Mouse (Mus musculus): ENCODE data around the gene C2cd4a. TPM values are rescaled to one million over a fixed set of nuclear protein-coding genes. Genes with fewer than 3 reads are reported as not detected.

The C2cd4a gene
- polyA plus RNA-seq, 2 experiments, result 1.5 to 4.4 TPM

GRCm38 (mm10) chr9:67817898-67818667 lies 14.0 kb downstream of the C2cd4a start:
- no peaks in the 10 kb centered on the region for H3K36me3 ChIP-seq (replicated peaks; ENCODE audit: control insufficient read depth, insufficient read depth, low read depth)
- no peak overlapping the region for H3K4me3 ChIP-seq (ENCODE audit: insufficient read depth in 1 of 2, low read depth in 2 of 2, low read length in 2 of 2)
- H3K27me3 ChIP-seq (ENCODE audit: control insufficient read depth, insufficient read depth, low read length), result no peaks in the 10 kb centered on the region
- peaks cover 0 to 2% of the 10 kb centered on the region in 2 experiments; a peak in 2 of 4 replicates for H3K4me1 ChIP-seq (replicated peaks; ENCODE audit: control insufficient read depth in 2 of 2, insufficient read depth in 2 of 2, low read length in 1 of 2)
- ATAC-seq (ENCODE audit: insufficient read depth) (no peak), DNase-seq (ENCODE audit: low read depth in 3 of 3, low spot score in 3 of 3) (no peak)
- 36% methylated on average over 10 of the region's 10 CpGs for WGBS (ENCODE audit: insufficient replicate concordance)
- no peak overlapping the region for H3K27ac ChIP-seq
- TF ChIP-seq EP300 (IDR thresholded peaks at IDR 0.05; ENCODE audit: low read depth) (no peak), CTCF (IDR thresholded peaks at IDR 0.05; ENCODE audit: low read depth) (no peak)
- no peak overlapping the region for H3K4me2 ChIP-seq (ENCODE audit: low read depth)
- H3K9ac ChIP-seq (replicated peaks), result no peak overlapping the region
- no peaks in the 10 kb centered on the region for H3K9me3 ChIP-seq (ENCODE audit: control insufficient read depth, low read length)

GRCm38 (mm10) chr9:67816172-67816928 lies 15.8 kb downstream of the C2cd4a start:
- no peak overlapping the region for H3K27ac ChIP-seq
- no peaks in the 10 kb centered on the region for H3K36me3 ChIP-seq (replicated peaks; ENCODE audit: control insufficient read depth, insufficient read depth, low read depth)
- no peaks in the 10 kb centered on the region for H3K9me3 ChIP-seq (ENCODE audit: control insufficient read depth, low read length)
- WGBS (ENCODE audit: insufficient replicate concordance), result 28% methylated on average over 2 of the region's 2 CpGs
- no peak for ATAC-seq (ENCODE audit: insufficient read depth)
- H3K27me3 ChIP-seq (ENCODE audit: control insufficient read depth, insufficient read depth, low read length), result no peaks in the 10 kb centered on the region
- H3K4me1 ChIP-seq (replicated peaks; ENCODE audit: control insufficient read depth in 2 of 2, insufficient read depth in 2 of 2, low read length in 1 of 2), result peaks cover 0 to 2% of the 10 kb centered on the region in 2 experiments; a peak in 2 of 4 replicates
- no peak overlapping the region for H3K9ac ChIP-seq (replicated peaks)
- no peak overlapping the region for H3K4me2 ChIP-seq (ENCODE audit: low read depth)
- no peak for DNase-seq (ENCODE audit: low read depth in 3 of 3, low spot score in 3 of 3)
- H3K4me3 ChIP-seq (ENCODE audit: insufficient read depth in 1 of 2, low read depth in 2 of 2, low read length in 2 of 2), result no peak overlapping the region
- TF ChIP-seq EP300 (IDR thresholded peaks at IDR 0.05; ENCODE audit: low read depth) (no peak), CTCF (IDR thresholded peaks at IDR 0.05; ENCODE audit: low read depth) (no peak)

- Histone ChIP-seq H3K4me2 (ENCODE audit: low read depth) (no peak overlapping the region), H3K9ac (replicated peaks) (no peak overlapping the region), H3K27ac (no peak overlapping the region), H3K4me3 (ENCODE audit: insufficient read depth in 1 of 2, low read depth in 2 of 2, low read length in 2 of 2) (no peak overlapping the region), H3K27me3 (ENCODE audit: control insufficient read depth, insufficient read depth, low read length) (no peaks in the 10 kb centered on the region), H3K4me1 (replicated peaks; ENCODE audit: control insufficient read depth in 2 of 2, insufficient read depth in 2 of 2, low read length in 1 of 2) (peaks cover 0 to 2% of the 10 kb centered on the region in 2 experiments; a peak in 2 of 4 replicates), H3K9me3 (ENCODE audit: control insufficient read depth, low read length) (no peaks in the 10 kb centered on the region), H3K36me3 (replicated peaks; ENCODE audit: control insufficient read depth, insufficient read depth, low read depth) (no peaks in the 10 kb centered on the region)
- 11% methylated on average over 8 of the region's 8 CpGs for WGBS (ENCODE audit: insufficient replicate concordance)
- TF ChIP-seq CTCF (IDR thresholded peaks at IDR 0.05; ENCODE audit: low read depth), result no peak
- no peak for TF ChIP-seq EP300 (IDR thresholded peaks at IDR 0.05; ENCODE audit: low read depth)
- no peak for DNase-seq (ENCODE audit: low read depth in 3 of 3, low spot score in 3 of 3)
- no peak for ATAC-seq (ENCODE audit: insufficient read depth)
These were observed 18.3 kb downstream of the C2cd4a start for GRCm38 (mm10) chr9:67813665-67814337.

GRCm38 (mm10) chr9:67813171-67813570 lies 19.0 kb downstream of the C2cd4a start:
- Histone ChIP-seq H3K9ac (replicated peaks) (no peak overlapping the region), H3K9me3 (ENCODE audit: control insufficient read depth, low read length) (no peaks in the 10 kb centered on the region), H3K36me3 (replicated peaks; ENCODE audit: control insufficient read depth, insufficient read depth, low read depth) (no peaks in the 10 kb centered on the region), H3K4me2 (ENCODE audit: low read depth) (no peak overlapping the region), H3K27me3 (ENCODE audit: control insufficient read depth, insufficient read depth, low read length) (no peaks in the 10 kb centered on the region), H3K27ac (no peak overlapping the region), H3K4me3 (ENCODE audit: insufficient read depth in 1 of 2, low read depth in 2 of 2, low read length in 2 of 2) (no peak overlapping the region), H3K4me1 (replicated peaks; ENCODE audit: control insufficient read depth in 2 of 2, insufficient read depth in 2 of 2, low read length in 1 of 2) (peaks cover 0 to 2% of the 10 kb centered on the region in 2 experiments; a peak in 2 of 4 replicates)
- DNase-seq (ENCODE audit: low read depth in 3 of 3, low spot score in 3 of 3), result no peak
- TF ChIP-seq CTCF (IDR thresholded peaks at IDR 0.05; ENCODE audit: low read depth) (no peak), EP300 (IDR thresholded peaks at IDR 0.05; ENCODE audit: low read depth) (no peak)
- ATAC-seq (ENCODE audit: insufficient read depth), result no peak
- WGBS (ENCODE audit: insufficient replicate concordance), result 70% methylated on average over 4 of the region's 4 CpGs

Measured in liver, embryonic 14.5 days (tissue).